In genomic region chr12:89811815-89812549, GRCm38 (mm10) we compare ENCODE assay signal across 8 mouse cellular contexts.
DNase-seq lines count a peak whose midpoint lies in the region; ATAC-seq and TF ChIP-seq lines count a peak whose summit lies in the region.

No protein-coding gene starts in this region.

- peaks cover 32% of the 10 kb centered on the region for H3K27me3 ChIP-seq in embryonic facial prominence, embryonic 13.5 days
- peaks cover 40% of the 10 kb centered on the region for H3K27me3 ChIP-seq in limb, embryonic 10.5 days (ENCODE audit: low read depth, poor library complexity, severe bottlenecking)
- H3K27me3 ChIP-seq in midbrain, embryonic 10.5 days (ENCODE audit: low read depth, poor library complexity, severe bottlenecking): peaks cover 49% of the 10 kb centered on the region

- H3K4me1 ChIP-seq in embryonic facial prominence, embryonic 13.5 days: peaks cover 19% of the 10 kb centered on the region
- peaks cover 27% of the 10 kb centered on the region for H3K4me1 ChIP-seq in limb, embryonic 10.5 days
- H3K4me1 ChIP-seq in midbrain, embryonic 10.5 days: peaks cover 22% of the 10 kb centered on the region

- H3K4me3 ChIP-seq in embryonic facial prominence, embryonic 13.5 days: peak overlapping the region; percentile 47
- H3K4me3 ChIP-seq in limb, embryonic 10.5 days: peak overlapping the region; percentile 60
- peak overlapping the region; percentile 64 for H3K4me3 ChIP-seq in midbrain, embryonic 10.5 days

- peak; percentile 92 for DNase-seq in brain, embryonic 14.5 days (ENCODE audit: low read depth)
- DNase-seq in heart, adult 8-10 months (ENCODE audit: low spot score): peak; percentile 1
- peak; percentile 24 to 40 for DNase-seq in kidney, adult 8-10 months
- peak; percentile 88 for DNase-seq in limb, embryonic 10.5 days (ENCODE audit: low spot score)
- DNase-seq in midbrain, embryonic 10.5 days (ENCODE audit: low spot score): peak; percentile 86
- DNase-seq in skeletal muscle tissue, adult 2 months (ENCODE audit: low read depth, low spot score): peak; percentile 6
- no peak for DNase-seq in natural killer cell, adult 2 months (ENCODE audit: low spot score in 2 of 2)

- WGBS in embryonic facial prominence, embryonic 13.5 days: under 1% methylated on average over 36 of the region's 36 CpGs
- under 1% methylated on average over 36 of the region's 36 CpGs for WGBS in limb, embryonic 10.5 days
- WGBS in midbrain, embryonic 10.5 days: under 1% methylated on average over 36 of the region's 36 CpGs

- peak overlapping the region; percentile 87 for H3K4me2 ChIP-seq in embryonic facial prominence, embryonic 13.5 days

- no peaks in the 10 kb centered on the region for H3K36me3 ChIP-seq in embryonic facial prominence, embryonic 13.5 days
- H3K36me3 ChIP-seq in limb, embryonic 10.5 days: no peaks in the 10 kb centered on the region
- no peaks in the 10 kb centered on the region for H3K36me3 ChIP-seq in midbrain, embryonic 10.5 days

- no peak for TF ChIP-seq POLR2A in brain, embryonic 14.5 days (IDR thresholded peaks at IDR 0.05; ENCODE audit: borderline replicate concordance, extremely low read depth, insufficient read depth, insufficient read length, poor library complexity, severe bottlenecking)

- peak; percentile 99 for ATAC-seq in embryonic facial prominence, embryonic 13.5 days (ENCODE audit: insufficient number of reproducible peaks, insufficient read depth, low FRiP score, low TSS enrichment, low read depth)

- H3K27ac ChIP-seq in embryonic facial prominence, embryonic 13.5 days: no peak overlapping the region
- H3K27ac ChIP-seq in limb, embryonic 10.5 days: peak overlapping the region; percentile 78
- peak overlapping the region; percentile 77 for H3K27ac ChIP-seq in midbrain, embryonic 10.5 days (replicated peaks)

- no peaks in the 10 kb centered on the region for H3K9me3 ChIP-seq in embryonic facial prominence, embryonic 13.5 days
- no peaks in the 10 kb centered on the region for H3K9me3 ChIP-seq in limb, embryonic 10.5 days (replicated peaks)
- no peaks in the 10 kb centered on the region for H3K9me3 ChIP-seq in midbrain, embryonic 10.5 days (replicated peaks)

- H3K9ac ChIP-seq in embryonic facial prominence, embryonic 13.5 days: peak overlapping the region; percentile 54

- TF ChIP-seq CTCF in brain, embryonic 14.5 days (IDR thresholded peaks at IDR 0.05; ENCODE audit: borderline replicate concordance, extremely low read depth, insufficient read depth, insufficient read length): no peak

Comparison
In these comparisons a context has a peak if more than half of its experiments do, and no peak if none do; other contexts are left out.
1. DNase-seq: peak in brain, embryonic 14.5 days (single experiment), heart, adult 8-10 months (single experiment), kidney, adult 8-10 months (2 of 2), limb, embryonic 10.5 days (single experiment), midbrain, embryonic 10.5 days (single experiment) and skeletal muscle tissue, adult 2 months (single experiment); none in natural killer cell, adult 2 months (0 of 2).
2. Peak in every context shown above with its lines, with median percentiles within 50 percentile points of each other: H3K4me3 ChIP-seq.